Mouse (Mus musculus) gastrocnemius, adult 2 months (tissue): ENCODE measurements at regions not wholly inside any gene's neighbourhood (a gene's known extent, or its start where the extent isn't known, plus 50 kb on each side); places are given as distances from the start of the nearest gene placed in this dataset.

Experiments
- DNase-seq: peaks from one replicate; pipeline ENCODE4 v3.0.0; 2022
- H3K27ac ChIP-seq: fragments of 200-600 bp; 2 replicates; pipeline ENCODE4 v1.8.1; 2022; ENCODE audit warnings: mild to moderate bottlenecking
- H3K4me3 ChIP-seq: fragments of 200-600 bp; 2 replicates; pipeline ENCODE4 v1.8.1; 2022; ENCODE audit warnings: mild to moderate bottlenecking, moderate library complexity
- CTCF ChIP-seq: fragments of 200-600 bp; IDR thresholded peaks from 2 replicates; pipeline ENCODE4 v1.8.1; 2022; ENCODE audit warnings: antibody characterized with exemption, mild to moderate bottlenecking, moderate library complexity
- intact Hi-C: fragments of 180-260 bp; cut with DNase I; formaldehyde crosslinking; loops from one replicate; pipeline ENCODE4 v1.15.1; 2025

- Histone ChIP-seq H3K27ac (no peak overlapping the region), H3K4me3 (no peak overlapping the region)
- intact Hi-C loops: no loop called here
- DNase-seq: no peak
- no peak for TF ChIP-seq CTCF
Measured at GRCm38 (mm10) chr8:102223097-102223496, 562.3 kb downstream of the Cdh11 start.

GRCm38 (mm10) chr8:102205633-102206032, 579.8 kb downstream of the Cdh11 start:
- TF ChIP-seq CTCF: no peak
- Histone ChIP-seq H3K27ac (no peak overlapping the region), H3K4me3 (no peak overlapping the region)

DNA sequence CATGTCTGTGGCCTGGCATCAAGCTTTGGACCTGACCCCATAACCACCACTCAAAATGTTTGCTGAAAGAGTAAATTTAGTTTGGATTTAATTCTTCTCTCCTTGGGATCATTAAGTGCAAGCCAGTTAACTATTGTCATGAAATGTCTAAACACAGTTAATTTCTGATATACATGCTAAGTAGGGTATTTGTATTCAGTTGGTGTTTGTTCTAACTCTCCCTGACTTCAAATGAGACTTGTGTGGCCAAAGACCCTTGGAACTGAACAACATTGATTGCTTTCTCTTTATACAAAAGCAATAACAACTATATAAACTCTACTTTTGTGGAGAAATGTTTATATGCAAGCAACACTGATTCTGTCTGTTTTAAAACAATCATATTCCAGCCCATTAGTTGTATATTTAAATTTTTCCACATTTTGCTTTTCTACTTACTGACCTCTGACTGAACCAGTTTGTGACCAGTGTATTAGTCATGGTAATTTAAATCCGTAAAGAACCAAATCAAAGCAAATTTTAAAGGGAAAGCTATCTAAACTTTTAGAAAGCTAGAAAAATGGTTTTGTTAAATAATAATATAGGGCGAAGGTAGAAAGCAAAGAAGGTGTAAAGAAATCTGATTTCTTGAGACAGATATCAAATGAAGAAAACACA, 625.8 kb downstream of the Cdh11 start:
- intact Hi-C loops: no loop called here
- TF ChIP-seq CTCF: no peak
- no peak for DNase-seq
- Histone ChIP-seq H3K4me3 (no peak overlapping the region), H3K27ac (no peak overlapping the region)

More at GRCm38 (mm10) chr8:102205633-102206032, 579.8 kb downstream of the Cdh11 start:
- intact Hi-C loops: no loop called here
- no peak for DNase-seq

DNA sequence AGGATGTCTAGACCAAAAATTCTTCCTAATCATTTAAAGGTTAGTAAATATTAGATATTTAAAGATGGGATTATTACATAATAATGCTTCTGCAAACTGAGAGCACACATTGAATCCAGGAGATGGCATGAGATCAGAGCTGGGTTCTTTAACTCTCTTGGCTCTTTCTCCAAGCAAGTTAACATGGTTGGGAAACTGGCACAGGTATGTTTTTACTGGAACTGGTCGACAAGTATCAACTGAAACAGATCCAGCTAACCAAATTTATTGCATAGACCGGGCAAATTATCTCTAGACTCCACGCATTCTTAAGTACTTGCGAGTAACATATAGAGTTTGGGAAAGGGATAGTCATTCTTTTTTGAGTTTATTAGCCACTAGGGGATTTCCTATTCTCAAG, 666.8 kb downstream of the Cdh11 start:
- H3K4me3 ChIP-seq: no peak overlapping the region
- DNase-seq: no peak
- intact Hi-C loops: no loop called here
- H3K27ac ChIP-seq: no peak overlapping the region
- no peak for TF ChIP-seq CTCF

DNA sequence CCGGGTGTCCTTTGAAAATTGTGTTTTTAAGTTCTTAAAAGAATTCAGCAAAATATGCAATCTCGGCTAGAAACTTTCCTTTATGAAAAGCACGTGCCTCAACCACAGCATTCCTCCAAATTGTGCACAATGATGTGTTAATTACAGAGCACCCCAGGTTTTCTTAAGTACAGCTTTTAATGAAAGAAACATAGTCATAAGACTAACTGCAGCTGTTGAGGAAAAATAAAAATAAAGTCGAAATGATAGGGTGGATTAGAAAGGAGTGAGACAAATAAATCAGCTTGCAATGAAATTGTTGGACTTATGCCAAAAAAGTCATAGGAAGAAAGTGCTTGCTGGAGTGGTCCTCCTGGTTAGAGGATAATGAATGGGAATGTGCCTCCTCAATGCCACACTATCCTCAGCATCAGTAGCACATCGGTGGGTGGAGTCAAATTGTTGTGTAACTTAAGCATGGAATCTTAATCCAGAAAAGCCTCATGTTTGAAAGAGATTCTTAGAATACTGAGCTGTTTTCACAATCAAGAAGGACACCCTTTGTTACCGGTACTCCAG, 668.5 kb downstream of the Cdh11 start:
- TF ChIP-seq CTCF: no peak
- Histone ChIP-seq H3K4me3 (no peak overlapping the region), H3K27ac (no peak overlapping the region)
- intact Hi-C loops: no loop called here
- DNase-seq: no peak

DNA sequence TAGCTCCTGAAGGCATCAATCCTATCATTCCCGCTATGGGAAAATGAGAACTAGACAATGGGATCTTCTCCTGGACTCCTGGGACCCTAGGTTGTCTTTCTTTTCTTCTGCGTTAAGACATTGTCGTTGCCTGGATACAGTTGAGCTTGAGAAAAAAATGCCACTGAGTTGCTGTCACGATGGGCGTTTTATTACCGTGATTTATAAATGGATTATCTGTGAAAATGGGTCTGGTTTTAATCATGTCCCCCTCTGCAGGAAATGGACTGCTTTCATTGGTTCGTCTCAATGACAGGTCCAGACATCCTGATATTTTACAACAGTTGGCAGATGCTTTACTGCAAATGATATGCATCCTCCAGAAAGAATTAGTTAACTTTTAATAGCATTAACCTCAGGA, 681.7 kb downstream of the Cdh11 start:
- TF ChIP-seq CTCF: no peak
- no peak overlapping the region for H3K4me3 ChIP-seq
- DNase-seq: no peak
- H3K27ac ChIP-seq: no peak overlapping the region
- intact Hi-C loops: no loop called here

DNA sequence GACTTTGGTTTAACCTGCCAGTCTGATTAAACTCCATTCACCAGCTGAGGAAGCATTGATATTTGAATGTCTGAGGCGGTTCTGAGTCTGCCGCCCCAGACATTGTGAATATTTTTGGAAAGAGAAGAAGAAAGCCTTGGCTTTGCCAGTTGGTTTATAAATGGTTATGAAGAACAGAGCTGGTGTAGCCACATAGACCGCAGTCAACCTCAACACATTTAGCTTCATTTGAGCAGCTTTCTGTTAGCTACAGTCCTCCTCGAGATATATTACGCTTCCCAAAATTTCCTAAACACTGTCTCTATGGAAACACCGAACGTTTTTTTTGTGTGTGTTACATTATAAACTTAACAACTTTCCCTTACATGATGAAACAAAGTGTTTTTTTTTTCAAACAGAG, 688.7 kb downstream of the Cdh11 start:
- no peak overlapping the region for H3K4me3 ChIP-seq
- no peak for DNase-seq
- intact Hi-C loops: no loop called here
- no peak overlapping the region for H3K27ac ChIP-seq
- no peak for TF ChIP-seq CTCF

DNA sequence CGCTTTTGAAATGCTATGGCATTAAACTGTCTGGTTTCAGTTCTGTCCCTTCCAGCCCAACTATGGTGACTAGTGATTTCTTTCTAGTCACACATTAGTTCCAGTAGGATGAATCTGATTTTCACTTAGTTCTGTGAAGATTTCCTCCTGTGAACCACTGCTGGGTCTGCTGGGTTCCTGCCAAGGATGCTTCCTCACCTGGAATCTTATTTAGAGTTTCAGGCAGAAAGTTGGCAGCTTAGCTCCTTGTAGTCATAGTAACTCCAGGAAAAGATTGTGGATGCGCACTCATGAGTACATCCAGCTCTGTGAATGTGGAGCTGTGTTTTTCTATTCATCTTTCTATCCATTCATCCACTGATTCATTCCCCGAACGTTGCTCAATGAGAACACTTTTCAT, 699.5 kb downstream of the Cdh11 start:
- intact Hi-C loops: no loop called here
- Histone ChIP-seq H3K27ac (no peak overlapping the region), H3K4me3 (no peak overlapping the region)
- no peak for TF ChIP-seq CTCF
- DNase-seq: no peak

DNA sequence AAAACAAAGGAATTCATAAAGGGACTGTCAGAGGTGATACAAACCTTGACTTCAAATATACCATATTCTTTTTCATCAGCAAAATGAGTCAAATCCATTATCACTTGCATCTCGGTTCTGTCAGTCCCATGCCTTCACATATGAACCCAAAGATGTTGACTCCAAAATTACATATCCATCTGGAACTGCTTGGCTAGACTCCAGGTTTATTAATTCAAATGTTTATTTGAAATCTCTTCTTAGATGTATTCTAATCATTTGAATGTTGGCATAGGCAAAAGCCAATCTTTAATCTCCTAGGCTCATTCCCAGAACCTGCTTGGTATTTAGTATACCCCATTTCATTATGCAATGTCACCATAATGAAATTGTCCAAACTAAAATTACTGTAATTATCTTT, 709.8 kb downstream of the Cdh11 start:
- TF ChIP-seq CTCF: no peak
- intact Hi-C loops: no loop called here

GRCm38 (mm10) chr8:102064137-102064536, 721.3 kb downstream of the Cdh11 start:
- no peak overlapping the region for H3K27ac ChIP-seq
- no peak; the same call in 1 of the 2 replicates for TF ChIP-seq CTCF
- no peak overlapping the region for H3K4me3 ChIP-seq
- DNase-seq: no peak
- intact Hi-C loops: no loop called here

More for the DNA sequence above, 709.8 kb downstream of the Cdh11 start:
- no peak overlapping the region for H3K4me3 ChIP-seq
- DNase-seq: no peak
- H3K27ac ChIP-seq: no peak overlapping the region

DNA sequence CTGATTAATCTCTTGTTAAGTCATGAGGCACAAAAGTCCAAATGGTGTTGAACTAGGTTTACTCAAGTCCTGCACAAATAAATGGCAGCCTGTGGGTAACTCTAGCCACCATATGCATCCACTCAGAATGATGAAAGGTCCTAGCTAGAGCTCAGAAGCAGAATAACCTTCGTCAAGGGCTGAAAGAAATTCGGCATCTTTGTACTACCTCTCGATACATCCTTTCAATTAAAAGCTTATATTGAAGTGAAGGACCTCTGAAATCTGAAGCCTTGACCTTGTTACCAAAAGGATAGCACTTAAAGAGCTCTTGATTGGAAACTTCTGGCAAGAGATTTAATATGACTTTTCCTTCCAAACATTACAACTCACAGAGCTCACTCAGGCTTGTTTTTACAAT, 732.0 kb downstream of the Cdh11 start:
- DNase-seq: no peak
- Histone ChIP-seq H3K27ac (no peak overlapping the region), H3K4me3 (no peak overlapping the region)
- TF ChIP-seq CTCF: no peak
- intact Hi-C loops: no loop called here

DNA sequence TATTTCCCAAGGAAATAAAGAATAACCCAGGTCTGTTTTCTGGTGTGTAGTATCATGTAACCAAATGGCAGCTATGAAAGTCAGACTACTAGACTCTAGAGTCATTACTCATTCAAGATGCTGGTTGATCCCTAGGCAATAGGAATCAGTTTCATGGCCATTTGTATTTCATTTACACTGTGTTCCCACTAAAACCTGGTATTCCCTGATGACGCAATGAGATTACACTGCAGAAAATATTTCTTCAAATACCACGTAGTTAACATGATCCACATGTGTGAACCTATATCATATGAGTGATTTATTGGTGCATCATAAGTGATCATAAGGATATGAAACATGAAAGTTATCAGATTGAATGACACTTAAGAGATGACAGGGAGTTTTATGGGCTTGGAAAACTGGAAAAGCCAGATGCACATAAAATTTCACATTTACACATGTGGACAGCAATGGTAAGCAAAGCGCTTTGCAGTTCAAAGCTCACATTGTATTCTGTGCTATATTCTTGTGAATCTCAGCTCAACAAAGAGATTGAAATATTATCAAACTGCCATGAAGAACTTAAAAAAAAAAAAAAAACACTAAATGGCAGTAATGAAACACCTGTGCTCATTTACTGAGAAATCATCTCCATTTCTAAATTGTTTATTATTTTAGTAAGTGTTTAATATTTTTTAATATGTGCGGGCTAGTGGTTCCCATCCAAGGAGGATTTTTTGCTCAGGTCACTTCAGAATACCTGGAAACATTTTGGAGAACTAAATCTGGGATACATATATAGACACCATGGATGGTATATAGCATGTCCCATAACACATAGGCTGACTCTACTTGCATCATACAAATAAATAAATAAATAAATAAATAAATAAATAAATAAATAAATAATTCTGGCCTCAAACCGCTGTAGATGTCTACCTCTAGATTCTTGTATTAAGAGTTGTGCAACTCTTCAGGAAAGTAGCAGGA, 758.2 kb downstream of the Cdh11 start:
- intact Hi-C loops: no loop called here
- Histone ChIP-seq H3K4me3 (no peak overlapping the region), H3K27ac (no peak overlapping the region)
- no peak for TF ChIP-seq CTCF
- DNase-seq: no peak

- intact Hi-C loops: no loop called here
- Histone ChIP-seq H3K4me3 (no peak overlapping the region), H3K27ac (no peak overlapping the region)
- no peak for DNase-seq
- TF ChIP-seq CTCF: no peak
Measured at GRCm38 (mm10) chr8:102024472-102024871, 761.0 kb downstream of the Cdh11 start.
